Mouse (Mus musculus) adrenal gland, adult 10 weeks (tissue): Measurements from ENCODE around the gene Lsr. TPM values are rescaled to one million over a fixed set of nuclear protein-coding genes. Genes with fewer than 3 reads are reported as not detected.

ENCODE experiments used
- polyA plus RNA-seq: library from polyadenylated mRNA; stranded (reverse); fragments of 350-450 nt; fragmentation: Illumina TruSeq; extraction: RNeasy Lipid Tissue Mini Kit (QIAGEN cat#74804); gene quantifications from one replicate; pipeline ENCODE4 v1.2.3, GENCODE M21; 2014; ENCODE audit warnings: low read depth, low replicate concordance

The Lsr gene
- not detected for polyA plus RNA-seq

GRCm38 (mm10) chr7:30973251-30973500, at the start of gene Lsr:
TSS of gene Lsr (minus strand) at chr7:30973464.

GRCm38 (mm10) chr7:30973501-30974289, 431 bp upstream of the Lsr start, which contains the start of gene Fam187b:
TSS of gene Fam187b (plus strand) at chr7:30973790.

GRCm38 (mm10) chr7:30956756-30957366, 16.4 kb downstream of the Lsr start, which contains the start of gene Usf2:
TSS of gene Usf2 (minus strand) at chr7:30956803.

GRCm38 (mm10) chr7:30943909-30944635, 29.2 kb downstream of the Lsr start, which contains the start of gene Hamp:
TSS of gene Hamp (minus strand) at chr7:30944032.

GRCm38 (mm10) chr7:30924581-30924980, 48.7 kb downstream of the Lsr start, which contains the start of gene Hamp2:
TSS of gene Hamp2 (minus strand) at chr7:30924681.

GRCm38 (mm10) chr7:30914732-30915131, 58.5 kb downstream of the Lsr start, which contains the start of gene Mag:
TSS of gene Mag (minus strand) at chr7:30914873.

Other genes with a start within 250 kb of the Lsr start
- 14.1 TPM for gene Tmem147, start 243.9 kb downstream of the Lsr start, polyA plus RNA-seq
- not detected for gene Gapdhs, start 229.8 kb downstream of the Lsr start, polyA plus RNA-seq
- 12.7 TPM for gene Sbsn, start 222.0 kb downstream of the Lsr start, polyA plus RNA-seq
- 7.0 TPM for gene Dmkn, start 209.7 kb downstream of the Lsr start, polyA plus RNA-seq
- gene Krtdap, start 185.6 kb downstream of the Lsr start, polyA plus RNA-seq, result not detected
- 1.3 TPM for gene Ffar2, start 149.7 kb downstream of the Lsr start, polyA plus RNA-seq
- gene Ffar3, start 117.3 kb downstream of the Lsr start, polyA plus RNA-seq, result not detected
- gene Ffar1, start 111.9 kb downstream of the Lsr start, polyA plus RNA-seq, result not detected
- gene Cd22, start 93.1 kb downstream of the Lsr start, polyA plus RNA-seq, result not detected
- not detected for gene Mag, start 58.6 kb downstream of the Lsr start, polyA plus RNA-seq
- not detected for gene Hamp2, start 48.8 kb downstream of the Lsr start, polyA plus RNA-seq
- gene Hamp, start 29.4 kb downstream of the Lsr start, polyA plus RNA-seq, result 67.1 TPM
- gene Usf2, start 16.7 kb downstream of the Lsr start, polyA plus RNA-seq, result 121 TPM
- not detected for gene Fam187b, start 326 bp upstream of the Lsr start, polyA plus RNA-seq
- gene Fxyd5, start 69.0 kb upstream of the Lsr start, polyA plus RNA-seq, result 5.8 TPM
- gene Fxyd7, start 78.0 kb upstream of the Lsr start, polyA plus RNA-seq, result not detected
- gene Fxyd1, start 83.7 kb upstream of the Lsr start, polyA plus RNA-seq, result 4.9 TPM
- 0.23 TPM for gene Lgi4, start 85.9 kb upstream of the Lsr start, polyA plus RNA-seq
- gene Fxyd3, start 103.2 kb upstream of the Lsr start, polyA plus RNA-seq, result not detected
- gene Hpn, start 141.8 kb upstream of the Lsr start, polyA plus RNA-seq, result not detected
- 0.64 TPM for gene Scn1b, start 153.5 kb upstream of the Lsr start, polyA plus RNA-seq
- gene Gramd1a, start 182.4 kb upstream of the Lsr start, polyA plus RNA-seq, result 6.1 TPM